Mouse (Mus musculus) stomach, embryonic 15.5 days (tissue): Measurements from ENCODE around the gene Ccdc3. TPM values are rescaled to one million over a fixed set of nuclear protein-coding genes. Genes with fewer than 3 reads are reported as not detected.
"Not testable (repeated sequence)": the region's sequence is repeated elsewhere in the genome, so short reads cannot be mapped to it uniquely, and the experiment has no call there.

Experiments
- ATAC-seq: fragments of 200-750 bp; cut with Nextera tagmentation; 2 replicates; pipeline ENCODE4 v1.8.0; 2017; ENCODE audit warnings: low read depth, moderate number of reproducible peaks, moderate TSS enrichment; ENCODE audit not compliant: insufficient read depth, low FRiP score
- H3K27ac ChIP-seq: fragments of 300-500 bp; sonication (generic); 2 replicates; pipeline ENCODE4 v1.5.1; 2015; ENCODE audit warnings: mild to moderate bottlenecking, inconsistent platforms
- H3K27me3 ChIP-seq: fragments of 300-500 bp; sonication (generic); replicated peaks from 2 replicates; pipeline ENCODE4 v1.6.1; 2015; ENCODE audit warnings: inconsistent platforms
- H3K36me3 ChIP-seq: fragments of 300-500 bp; sonication (generic); 2 replicates; pipeline ENCODE4 v1.6.1; 2015; ENCODE audit warnings: inconsistent platforms
- H3K4me1 ChIP-seq: fragments of 300-500 bp; sonication (generic); 2 replicates; pipeline ENCODE4 v1.6.1; 2015; ENCODE audit warnings: inconsistent platforms
- H3K4me2 ChIP-seq: fragments of 300-500 bp; sonication (generic); 2 replicates; pipeline ENCODE4 v1.6.1; 2015; ENCODE audit warnings: mild to moderate bottlenecking, inconsistent platforms
- H3K4me3 ChIP-seq: fragments of 300-500 bp; sonication (generic); replicated peaks from 2 replicates; pipeline ENCODE4 v1.5.1; 2015; ENCODE audit warnings: inconsistent platforms
- H3K9ac ChIP-seq: fragments of 300-500 bp; sonication (generic); 2 replicates; pipeline ENCODE4 v1.6.1; 2015; ENCODE audit warnings: inconsistent platforms
- H3K9me3 ChIP-seq: fragments of 300-500 bp; sonication (generic); 2 replicates; pipeline ENCODE4 v1.6.1; 2016; ENCODE audit warnings: inconsistent platforms
- WGBS: fragments of 180-500 bp; shearing (Covaris S2); methylation state at CpG from one replicate; pipeline ENCODE4 v1.1.7; 2015; 5-methylcytosine and 5-hydroxymethylcytosine counted together
- polyA plus RNA-seq: library from polyadenylated mRNA; unstranded; fragments of >200 nt; fragmentation: Nextera tagmentation; extraction: Ambion mirVana; gene quantifications from 2 replicates; pipeline ENCODE4 v1.2.1, GENCODE M21; 2015

The Ccdc3 gene
- 18.0 and 20.3 TPM in 2 replicates for polyA plus RNA-seq

GRCm38 (mm10) chr2:5137500-5138286 is at the start of gene Ccdc3:
Gene Ccdc3 (plus strand): TSS chr2:5137776.
- peaks cover 16% of the 10 kb centered on the region for H3K27me3 ChIP-seq
- H3K4me3 ChIP-seq: peak within 1 kb of the TSS; percentile 57
- H3K4me2 ChIP-seq: peak within 1 kb of the TSS; percentile 92
- H3K27ac ChIP-seq: no peak within 1 kb of the TSS
- peak within 1 kb of the TSS; percentile 48; the same call in 1 of the 2 replicates for H3K9ac ChIP-seq
- H3K9me3 ChIP-seq: no peaks in the 10 kb centered on the region
- WGBS: under 1% methylated on average over 75 of the region's 78 CpGs
- peak; percentile 65; the same call in 1 of the 2 replicates for ATAC-seq
- 0 out of 2 replicates have a peak, but pooled peaks cover 11% of the 10 kb centered on the region for H3K4me1 ChIP-seq
- H3K36me3 ChIP-seq: no peaks in the 10 kb centered on the region

- H3K4me2 ChIP-seq, ATAC-seq, H3K27me3 ChIP-seq, H3K9ac ChIP-seq, H3K4me1 ChIP-seq, H3K36me3 ChIP-seq, H3K9me3 ChIP-seq, H3K27ac ChIP-seq, H3K4me3 ChIP-seq: not testable (repeated sequence)
- WGBS: 88% methylated on average over 3 of the region's 4 CpGs
These were observed 47.2 kb upstream of the Ccdc3 start for GRCm38 (mm10) chr2:5090385-5090784.

DNA sequence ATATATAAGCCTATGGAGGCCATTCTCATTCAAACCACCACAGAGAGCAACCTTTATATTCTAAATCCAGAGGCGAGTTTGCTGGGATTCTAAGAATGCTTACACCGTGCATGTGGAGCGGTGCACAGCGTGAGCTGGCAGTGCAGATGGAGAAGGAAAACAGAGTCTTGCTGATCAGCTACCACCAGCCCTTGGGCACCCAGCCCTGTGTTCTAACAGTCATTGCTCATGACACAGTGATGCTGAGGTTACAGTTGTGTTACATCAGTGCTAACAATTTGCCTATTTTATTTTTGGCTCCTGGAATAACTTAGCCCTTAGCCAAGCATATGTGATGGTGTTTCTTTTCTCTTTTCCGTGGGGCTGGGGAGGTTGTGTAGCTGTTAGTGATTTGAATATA is 42.7 kb upstream of the Ccdc3 start:
- peaks cover 6% of the 10 kb centered on the region; the same call in 1 of the 2 replicates for H3K4me1 ChIP-seq
- H3K9ac ChIP-seq: no peak overlapping the region
- WGBS: 83% methylated on average over 5 of the region's 5 CpGs
- H3K9me3 ChIP-seq: no peaks in the 10 kb centered on the region
- no peak overlapping the region for H3K4me3 ChIP-seq
- ATAC-seq: no peak
- H3K27me3 ChIP-seq: no peaks in the 10 kb centered on the region
- no peak overlapping the region for H3K27ac ChIP-seq
- no peak overlapping the region for H3K4me2 ChIP-seq
- H3K36me3 ChIP-seq: no peaks in the 10 kb centered on the region

DNA sequence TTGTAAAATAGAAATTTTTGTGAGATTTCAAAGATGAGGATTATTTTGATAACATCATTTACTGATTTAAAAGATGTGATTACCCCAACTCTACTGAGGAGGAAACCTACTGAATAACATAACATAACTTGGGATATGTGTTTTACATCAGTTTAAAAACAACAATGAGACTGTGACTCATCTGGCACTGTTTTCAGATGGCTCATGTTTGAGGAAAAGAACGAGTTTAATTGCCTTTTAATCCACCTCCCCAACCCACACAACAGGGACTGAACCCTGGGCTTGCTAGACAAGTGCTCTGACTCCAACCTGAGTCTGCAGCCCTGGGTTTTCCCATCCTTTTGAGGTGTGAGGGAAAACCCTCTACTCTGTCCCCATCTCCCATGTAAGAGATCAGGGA is 42.3 kb upstream of the Ccdc3 start:
- 39% methylated on average over 1 of the region's 1 CpGs for WGBS
- H3K36me3 ChIP-seq: no peaks in the 10 kb centered on the region
- no peaks in the 10 kb centered on the region for H3K9me3 ChIP-seq
- no peaks in the 10 kb centered on the region for H3K27me3 ChIP-seq
- no peak overlapping the region for H3K4me2 ChIP-seq
- no peak for ATAC-seq
- H3K9ac ChIP-seq: no peak overlapping the region
- no peak overlapping the region for H3K27ac ChIP-seq
- H3K4me1 ChIP-seq: peaks cover 6% of the 10 kb centered on the region; the same call in 1 of the 2 replicates
- no peak overlapping the region for H3K4me3 ChIP-seq

GRCm38 (mm10) chr2:5097786-5098445 is 39.7 kb upstream of the Ccdc3 start:
- Histone ChIP-seq H3K9ac (no peak overlapping the region), H3K27me3 (no peaks in the 10 kb centered on the region), H3K4me3 (0 out of 2 replicates have a peak overlapping the region, but pooled peaks have one; percentile 14), H3K36me3 (no peaks in the 10 kb centered on the region), H3K4me1 (peaks cover 6% of the 10 kb centered on the region; the same call in 1 of the 2 replicates), H3K4me2 (peak overlapping the region; percentile 49), H3K27ac (no peak overlapping the region), H3K9me3 (no peaks in the 10 kb centered on the region)
- ATAC-seq: no peak
- WGBS: 15% methylated on average over 20 of the region's 20 CpGs

- Histone ChIP-seq H3K9me3 (no peaks in the 10 kb centered on the region), H3K27me3 (no peaks in the 10 kb centered on the region), H3K9ac (no peak overlapping the region), H3K27ac (no peak overlapping the region), H3K36me3 (no peaks in the 10 kb centered on the region), H3K4me1 (peaks cover 6% of the 10 kb centered on the region; the same call in 1 of the 2 replicates), H3K4me3 (no peak overlapping the region), H3K4me2 (no peak overlapping the region)
- no peak for ATAC-seq
- WGBS: 68% methylated on average over 6 of the region's 6 CpGs
These were observed 38.4 kb upstream of the Ccdc3 start for GRCm38 (mm10) chr2:5099176-5099575.

- Histone ChIP-seq H3K36me3 (no peaks in the 10 kb centered on the region), H3K4me3 (no peak overlapping the region), H3K27me3 (no peaks in the 10 kb centered on the region), H3K9ac (no peak overlapping the region), H3K27ac (no peak overlapping the region; the same call in 1 of the 2 replicates), H3K4me1 (peaks cover 6% of the 10 kb centered on the region; the same call in 1 of the 2 replicates), H3K4me2 (no peak overlapping the region), H3K9me3 (no peaks in the 10 kb centered on the region)
- ATAC-seq: no peak
- 77% methylated on average over 10 of the region's 10 CpGs for WGBS
These were observed 35.8 kb upstream of the Ccdc3 start for GRCm38 (mm10) chr2:5101743-5102245.

DNA sequence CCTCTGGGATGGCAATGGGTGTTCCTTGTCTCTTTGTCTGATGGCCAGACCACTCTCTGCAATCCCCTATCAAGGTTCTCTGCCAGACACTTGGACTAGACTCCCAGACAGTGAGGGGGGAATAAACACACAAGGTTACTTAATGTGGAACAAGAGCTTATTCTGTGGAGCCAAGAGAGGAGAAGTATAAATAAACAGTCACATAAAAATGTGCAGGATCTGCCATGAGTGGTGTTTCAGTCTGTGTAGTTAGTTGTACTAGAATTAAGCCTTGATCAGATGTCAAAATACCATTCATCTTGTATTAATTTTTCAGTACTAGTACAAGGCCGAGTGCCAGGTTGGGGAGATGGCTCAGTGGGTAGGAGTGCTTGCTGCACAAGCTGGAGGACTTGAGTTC is 34.7 kb upstream of the Ccdc3 start:
- Histone ChIP-seq H3K9ac (no peak overlapping the region), H3K4me2 (no peak overlapping the region), H3K4me1 (peaks cover 4% of the 10 kb centered on the region; the same call in 1 of the 2 replicates), H3K4me3 (no peak overlapping the region), H3K27ac (no peak overlapping the region; the same call in 1 of the 2 replicates), H3K36me3 (no peaks in the 10 kb centered on the region), H3K9me3 (no peaks in the 10 kb centered on the region), H3K27me3 (no peaks in the 10 kb centered on the region)
- ATAC-seq: peak; percentile 43; the same call in 1 of the 2 replicates
- WGBS: 43% methylated on average over 1 of the region's 1 CpGs

DNA sequence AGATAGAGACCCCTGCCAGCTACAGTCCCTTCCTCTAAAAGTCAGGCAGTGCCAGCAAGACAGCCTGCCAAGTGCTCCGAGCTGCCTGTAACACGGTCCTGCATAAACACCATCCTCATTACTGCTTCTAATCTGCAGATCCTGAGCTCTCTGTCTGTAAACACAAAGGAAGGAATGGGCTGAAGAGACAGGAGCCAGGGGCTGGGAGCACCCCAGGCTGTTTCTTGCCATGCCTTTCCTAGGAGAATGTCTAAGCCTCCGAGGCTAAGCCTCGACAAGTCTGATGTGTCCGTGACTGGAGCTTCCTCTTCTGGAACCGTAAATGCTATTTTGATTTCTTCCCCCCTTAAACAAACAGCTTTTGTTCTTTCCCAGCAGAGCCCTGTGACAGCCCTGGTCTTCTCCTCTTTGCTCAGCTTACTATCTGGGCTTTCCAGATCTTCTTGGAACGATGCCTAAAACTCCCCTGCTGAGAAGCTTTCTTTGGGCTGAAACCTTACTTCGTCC is 24.7 kb upstream of the Ccdc3 start:
- H3K4me2 ChIP-seq: no peak overlapping the region
- no peak overlapping the region for H3K9ac ChIP-seq
- H3K4me1 ChIP-seq: peaks cover 9% of the 10 kb centered on the region; the same call in 1 of the 2 replicates
- 0 out of 2 replicates have a peak, but pooled peaks have one; percentile 18 for ATAC-seq
- 12% methylated on average over 8 of the region's 8 CpGs for WGBS
- no peak overlapping the region for H3K4me3 ChIP-seq
- H3K27me3 ChIP-seq: no peaks in the 10 kb centered on the region
- H3K36me3 ChIP-seq: no peaks in the 10 kb centered on the region
- H3K27ac ChIP-seq: peak overlapping the region; percentile 62
- H3K9me3 ChIP-seq: no peaks in the 10 kb centered on the region

GRCm38 (mm10) chr2:5114386-5114785 is 23.2 kb upstream of the Ccdc3 start:
- H3K9ac ChIP-seq: no peak overlapping the region
- no peaks in the 10 kb centered on the region for H3K9me3 ChIP-seq
- peaks cover 9% of the 10 kb centered on the region; the same call in 1 of the 2 replicates for H3K4me1 ChIP-seq
- WGBS: 91% methylated on average over 8 of the region's 8 CpGs
- no peak overlapping the region for H3K4me3 ChIP-seq
- no peaks in the 10 kb centered on the region for H3K36me3 ChIP-seq
- no peaks in the 10 kb centered on the region for H3K27me3 ChIP-seq
- H3K27ac ChIP-seq: no peak overlapping the region
- H3K4me2 ChIP-seq: no peak overlapping the region
- no peak for ATAC-seq

- Histone ChIP-seq H3K36me3 (no peaks in the 10 kb centered on the region), H3K4me3 (no peak overlapping the region), H3K4me2 (no peak overlapping the region), H3K4me1 (peaks cover 9% of the 10 kb centered on the region; the same call in 1 of the 2 replicates), H3K9me3 (no peaks in the 10 kb centered on the region), H3K9ac (no peak overlapping the region), H3K27me3 (no peaks in the 10 kb centered on the region), H3K27ac (no peak overlapping the region)
- no peak for ATAC-seq
- 28% methylated on average over 5 of the region's 5 CpGs for WGBS
These were observed 20.6 kb upstream of the Ccdc3 start for GRCm38 (mm10) chr2:5116856-5117532.
